Mouse (Mus musculus) forebrain, embryonic 16.5 days (tissue): ENCODE measurements around the gene C3ar1. TPM values are rescaled to one million over a fixed set of nuclear protein-coding genes. Genes with fewer than 3 reads are reported as not detected.

Experiments
- ATAC-seq: fragments of 200-750 bp; cut with Nextera tagmentation; 2 replicates; pipeline ENCODE4 v1.8.0; 2017; ENCODE audit warnings: mild to moderate bottlenecking, moderate library complexity
- H3K27ac ChIP-seq: fragments of 300-500 bp; sonication (generic); 2 replicates; pipeline ENCODE4 v1.5.1; 2014; ENCODE audit warnings: low read length, control low read depth
- H3K27me3 ChIP-seq: fragments of 300-500 bp; sonication (generic); replicated peaks from 2 replicates; pipeline ENCODE4 v1.6.1; 2014; ENCODE audit warnings: low read length; ENCODE audit not compliant: control insufficient read depth, insufficient read depth
- H3K36me3 ChIP-seq: fragments of 300-500 bp; sonication (generic); 2 replicates; pipeline ENCODE4 v1.6.1; 2014; ENCODE audit not compliant: control insufficient read depth, insufficient read depth
- H3K4me1 ChIP-seq: fragments of 300-500 bp; sonication (generic); replicated peaks from 2 replicates; pipeline ENCODE4 v1.6.1; 2014; ENCODE audit warnings: low read length; ENCODE audit not compliant: control insufficient read depth, insufficient read depth
- H3K4me2 ChIP-seq: fragments of 300-500 bp; sonication (generic); 2 replicates; pipeline ENCODE4 v1.6.1; 2014; ENCODE audit warnings: mild to moderate bottlenecking, low read length, control low read depth
- H3K4me3 ChIP-seq: fragments of 300-500 bp; sonication (generic); replicated peaks from 2 replicates; pipeline ENCODE4 v1.5.1; 2014; ENCODE audit warnings: mild to moderate bottlenecking, low read length, control low read depth
- H3K9ac ChIP-seq: fragments of 300-500 bp; sonication (generic); replicated peaks from 2 replicates; pipeline ENCODE4 v1.6.1; 2014; ENCODE audit warnings: low read depth, low read length, control low read depth
- H3K9me3 ChIP-seq: fragments of 300-500 bp; sonication (generic); 2 replicates; pipeline ENCODE4 v1.6.1; 2016; ENCODE audit warnings: low read length; ENCODE audit not compliant: control insufficient read depth
- WGBS: fragments of 180-500 bp; shearing (Covaris S2); extraction: QIAGEN DNeasy Blood & Tissue Kit; methylation state at CpG from one replicate; pipeline ENCODE4 v1.1.7; 2014; 5-methylcytosine and 5-hydroxymethylcytosine counted together
- polyA plus RNA-seq: library from polyadenylated mRNA; unstranded; fragments of >200 nt; fragmentation: Nextera tagmentation; extraction: Ambion mirVana; gene quantifications from 2 replicates; pipeline ENCODE4 v1.2.1, GENCODE M21; 2015

The C3ar1 gene
- polyA plus RNA-seq, 1 experiment from 2014 or later, result 1.0 TPM

GRCm38 (mm10) chr6:122873871-122874719 lies 18.1 kb upstream of the C3ar1 start, which contains the start of gene Necap1:
Gene Necap1, plus strand, starts transcription at chr6:122874474.
- WGBS, result 7% methylated on average over 43 of the region's 43 CpGs
- peak; percentile 97 for ATAC-seq

GRCm38 (mm10) chr6:122872800-122873199 lies 16.8 kb upstream of the C3ar1 start:
- Histone ChIP-seq H3K4me1 (peaks cover 15% of the 10 kb centered on the region), H3K4me3 (no peak overlapping the region), H3K4me2 (no peak overlapping the region), H3K36me3 (no peaks in the 10 kb centered on the region; the same call in 1 of the 2 replicates), H3K9me3 (no peaks in the 10 kb centered on the region), H3K27ac (no peak overlapping the region), H3K9ac (no peak overlapping the region), H3K27me3 (no peaks in the 10 kb centered on the region)
- WGBS, result 98% methylated on average over 5 of the region's 5 CpGs
- ATAC-seq, result no peak

More at GRCm38 (mm10) chr6:122873871-122874719, 18.1 kb upstream of the C3ar1 start, which contains the start of gene Necap1:
- peak within 1 kb of the TSS; percentile 93 for H3K27ac ChIP-seq
- H3K27me3 ChIP-seq, result no peaks in the 10 kb centered on the region
- H3K9ac ChIP-seq, result peak within 1 kb of the TSS; percentile 83
- no peaks in the 10 kb centered on the region; the same call in 1 of the 2 replicates for H3K36me3 ChIP-seq
- H3K4me1 ChIP-seq, result peaks cover 15% of the 10 kb centered on the region
- peak within 1 kb of the TSS; percentile 85 for H3K4me3 ChIP-seq
- H3K9me3 ChIP-seq, result no peaks in the 10 kb centered on the region
- peak within 1 kb of the TSS; percentile 61 for H3K4me2 ChIP-seq

- 87% methylated on average over 11 of the region's 11 CpGs for WGBS
Observed at GRCm38 (mm10) chr6:122869846-122870245, 13.9 kb upstream of the C3ar1 start.

GRCm38 (mm10) chr6:122867914-122868313 lies 12.0 kb upstream of the C3ar1 start:
- no peaks in the 10 kb centered on the region for H3K9me3 ChIP-seq
- no peaks in the 10 kb centered on the region for H3K36me3 ChIP-seq
- WGBS, result 73% methylated on average over 4 of the region's 4 CpGs
- no peak overlapping the region for H3K4me2 ChIP-seq
- no peak overlapping the region for H3K27ac ChIP-seq
- H3K9ac ChIP-seq, result no peak overlapping the region
- no peaks in the 10 kb centered on the region for H3K27me3 ChIP-seq
- no peaks in the 10 kb centered on the region for H3K4me1 ChIP-seq
- ATAC-seq, result no peak
- H3K4me3 ChIP-seq, result no peak overlapping the region

More at GRCm38 (mm10) chr6:122869846-122870245, 13.9 kb upstream of the C3ar1 start:
- H3K36me3 ChIP-seq, result no peaks in the 10 kb centered on the region
- H3K9ac ChIP-seq, result no peak overlapping the region
- H3K4me1 ChIP-seq, result 0 out of 2 replicates have a peak, but pooled peaks cover 2% of the 10 kb centered on the region
- H3K27ac ChIP-seq, result no peak overlapping the region
- ATAC-seq, result no peak
- H3K27me3 ChIP-seq, result no peaks in the 10 kb centered on the region
- no peak overlapping the region for H3K4me2 ChIP-seq
- H3K4me3 ChIP-seq, result no peak overlapping the region
- no peaks in the 10 kb centered on the region for H3K9me3 ChIP-seq

DNA sequence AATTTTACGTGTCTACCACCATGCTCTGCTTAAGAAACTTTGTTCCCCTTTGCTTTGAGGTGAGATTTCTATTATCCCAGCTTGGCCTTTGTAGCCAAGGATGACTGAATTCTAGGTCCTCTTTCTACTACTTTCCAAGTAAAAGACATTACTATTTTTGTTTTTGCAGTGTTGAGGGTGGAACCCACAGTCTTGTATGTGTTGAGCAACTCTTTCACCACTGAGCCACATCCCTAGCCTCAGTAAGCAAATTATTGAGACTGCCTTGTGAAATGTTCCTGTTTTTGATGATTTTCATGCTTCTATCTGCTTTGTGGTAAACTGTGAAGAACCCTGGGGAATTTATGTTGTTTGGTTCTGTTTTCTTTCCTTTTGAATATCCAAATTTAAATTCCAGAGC lies 6.9 kb upstream of the C3ar1 start:
- Histone ChIP-seq H3K4me3 (no peak overlapping the region), H3K36me3 (no peaks in the 10 kb centered on the region), H3K27ac (no peak overlapping the region), H3K9me3 (peaks cover 10% of the 10 kb centered on the region), H3K4me2 (no peak overlapping the region), H3K27me3 (no peaks in the 10 kb centered on the region), H3K4me1 (no peaks in the 10 kb centered on the region), H3K9ac (no peak overlapping the region)
- ATAC-seq, result no peak
- WGBS, result 91% methylated on average over 1 of the region's 1 CpGs

DNA sequence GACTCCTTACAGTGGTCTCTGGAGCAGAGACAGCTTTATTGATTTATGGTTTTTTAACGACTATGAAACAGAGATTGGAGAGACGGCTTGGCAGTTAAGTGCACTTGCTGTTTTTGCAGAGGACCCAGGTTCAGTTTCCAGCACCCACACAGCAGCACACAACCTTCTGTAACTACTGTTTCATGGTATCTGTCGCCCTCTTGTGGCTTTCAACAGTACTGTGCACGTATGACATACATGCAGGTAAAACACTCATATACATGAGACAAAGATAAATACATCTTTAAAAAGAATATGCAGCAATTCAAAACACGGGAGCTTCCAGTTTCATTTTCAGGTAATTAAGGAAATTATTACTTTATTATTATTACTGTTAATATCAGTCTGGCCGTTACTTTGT lies 6.5 kb upstream of the C3ar1 start:
- Histone ChIP-seq H3K4me3 (no peak overlapping the region), H3K27me3 (no peaks in the 10 kb centered on the region), H3K36me3 (no peaks in the 10 kb centered on the region), H3K4me1 (no peaks in the 10 kb centered on the region), H3K4me2 (no peak overlapping the region), H3K27ac (no peak overlapping the region), H3K9me3 (peaks cover 10% of the 10 kb centered on the region), H3K9ac (no peak overlapping the region)
- 85% methylated on average over 6 of the region's 6 CpGs for WGBS
- ATAC-seq, result no peak

DNA sequence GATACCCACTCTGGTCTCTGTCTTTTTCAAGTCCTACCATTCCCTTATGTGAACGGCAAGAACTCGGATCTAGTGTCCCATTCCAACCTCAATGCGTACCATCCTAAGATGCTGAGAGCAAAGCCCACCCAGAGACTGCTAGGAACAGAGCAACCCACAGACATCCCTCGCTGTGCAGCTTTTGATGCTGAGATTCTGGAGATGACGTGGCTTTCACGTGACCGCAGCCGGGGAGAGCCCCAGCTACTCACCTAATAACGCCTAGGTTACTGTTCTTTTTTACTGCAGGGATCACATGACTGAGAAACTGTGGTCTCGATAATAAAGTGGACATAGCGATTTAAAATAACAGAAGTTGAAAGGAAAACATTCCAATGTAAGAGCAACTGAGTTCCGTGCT lies 1.4 kb downstream of the C3ar1 start:
- Histone ChIP-seq H3K9ac (no peak overlapping the region), H3K4me3 (no peak overlapping the region), H3K27ac (no peak overlapping the region), H3K4me2 (no peak overlapping the region), H3K36me3 (no peaks in the 10 kb centered on the region), H3K9me3 (no peaks in the 10 kb centered on the region), H3K27me3 (no peaks in the 10 kb centered on the region), H3K4me1 (no peaks in the 10 kb centered on the region)
- no peak for ATAC-seq
- 88% methylated on average over 12 of the region's 12 CpGs for WGBS

- no peaks in the 10 kb centered on the region for H3K4me1 ChIP-seq
- H3K4me2 ChIP-seq, result no peak overlapping the region
- no peak overlapping the region for H3K9ac ChIP-seq
- WGBS, result 87% methylated on average over 2 of the region's 2 CpGs
- H3K4me3 ChIP-seq, result no peak overlapping the region
- no peaks in the 10 kb centered on the region for H3K36me3 ChIP-seq
- no peak for ATAC-seq
- no peaks in the 10 kb centered on the region for H3K27me3 ChIP-seq
- H3K9me3 ChIP-seq, result no peaks in the 10 kb centered on the region
- no peak overlapping the region for H3K27ac ChIP-seq
Observed at GRCm38 (mm10) chr6:122852696-122853095, 3.3 kb downstream of the C3ar1 start.

- H3K36me3 ChIP-seq, result peaks cover 16% of the 10 kb centered on the region
Observed at GRCm38 (mm10) chr6:122843759-122844158, 12.2 kb downstream of the C3ar1 start.

More at GRCm38 (mm10) chr6:122843759-122844158, 12.2 kb downstream of the C3ar1 start:
- Histone ChIP-seq H3K27ac (no peak overlapping the region), H3K9ac (no peak overlapping the region), H3K9me3 (no peaks in the 10 kb centered on the region), H3K4me1 (no peaks in the 10 kb centered on the region), H3K4me2 (no peak overlapping the region), H3K4me3 (no peak overlapping the region), H3K27me3 (no peaks in the 10 kb centered on the region)
- WGBS, result 84% methylated on average over 6 of the region's 6 CpGs
- peak; percentile 85 for ATAC-seq
